Mouse (Mus musculus): Measurements from ENCODE around the gene Ankfn1. TPM values are rescaled to one million over a fixed set of nuclear protein-coding genes. Genes with fewer than 3 reads are reported as not detected.

The Ankfn1 gene
- polyA plus RNA-seq, 1 experiment from 2014 or later: 0.52 TPM

GRCm38 (mm10) chr11:89765014-89765769 is 12.3 kb downstream of the Ankfn1 start:
- Histone ChIP-seq H3K9ac (no peak overlapping the region), H3K4me1 (peaks cover 15% of the 10 kb centered on the region), H3K36me3 (no peaks in the 10 kb centered on the region), H3K4me3 (no peak overlapping the region), H3K27me3 (no peaks in the 10 kb centered on the region), H3K4me2 (replicated peaks) (no peak overlapping the region), H3K27ac (no peak overlapping the region), H3K9me3 (no peaks in the 10 kb centered on the region)
- WGBS: 42% methylated on average over 2 of the region's 2 CpGs
- ATAC-seq (ENCODE audit: low FRiP score, low read depth): no peak

DNA sequence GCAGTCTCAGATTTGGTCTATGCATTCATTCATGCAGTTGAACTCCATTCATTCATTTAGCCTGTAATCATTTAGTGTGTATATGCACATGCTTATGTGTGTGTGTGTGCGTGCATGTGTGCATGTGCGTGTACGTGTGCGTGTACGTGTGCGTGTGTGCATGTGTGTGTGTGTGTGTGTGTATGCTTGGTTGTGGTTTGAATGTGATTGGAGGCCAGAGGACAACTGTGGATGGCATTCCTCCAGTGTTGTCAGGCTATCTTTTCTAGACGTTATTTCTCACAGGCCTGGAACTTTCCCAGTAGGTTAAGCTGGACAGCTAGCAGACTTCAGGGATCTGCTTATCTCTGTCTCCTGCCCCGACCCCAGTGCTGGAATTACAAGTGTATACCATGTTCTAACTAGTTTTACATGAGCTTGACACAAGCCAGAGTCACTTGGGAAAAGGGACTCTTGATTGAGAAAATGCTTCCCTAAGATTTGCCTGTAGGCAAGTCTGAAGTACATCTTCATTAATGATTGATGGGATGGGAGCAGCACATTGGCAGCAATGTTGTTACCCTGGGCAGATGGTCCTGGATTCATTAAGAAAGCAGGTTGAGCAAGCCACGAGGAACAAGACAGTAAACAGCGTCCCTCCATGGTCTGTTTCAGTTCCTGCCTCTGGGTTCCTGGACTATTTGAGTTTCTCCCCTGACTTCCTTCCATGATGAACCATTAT is 43.3 kb downstream of the Ankfn1 start:
- no peaks in the 10 kb centered on the region for H3K36me3 ChIP-seq
- H3K27ac ChIP-seq: no peak overlapping the region
- H3K4me1 ChIP-seq: 0 out of 2 replicates have a peak, but pooled peaks cover 5% of the 10 kb centered on the region
- no peaks in the 10 kb centered on the region for H3K9me3 ChIP-seq
- ATAC-seq (ENCODE audit: low FRiP score, low read depth): no peak
- H3K4me3 ChIP-seq: no peak overlapping the region
- WGBS: 85% methylated on average over 10 of the region's 10 CpGs
- no peak overlapping the region for H3K4me2 ChIP-seq (replicated peaks)
- no peak overlapping the region for H3K9ac ChIP-seq
- H3K27me3 ChIP-seq: no peaks in the 10 kb centered on the region

- Histone ChIP-seq H3K4me3 (no peak overlapping the region), H3K9ac (no peak overlapping the region), H3K27me3 (no peaks in the 10 kb centered on the region), H3K9me3 (no peaks in the 10 kb centered on the region), H3K4me1 (0 out of 2 replicates have a peak, but pooled peaks cover 5% of the 10 kb centered on the region), H3K4me2 (replicated peaks) (no peak overlapping the region), H3K36me3 (no peaks in the 10 kb centered on the region), H3K27ac (no peak overlapping the region)
- no peak for ATAC-seq (ENCODE audit: low FRiP score, low read depth)
- WGBS: 78% methylated on average over 7 of the region's 7 CpGs
Observed at GRCm38 (mm10) chr11:89733526-89733925, 43.9 kb downstream of the Ankfn1 start.

DNA sequence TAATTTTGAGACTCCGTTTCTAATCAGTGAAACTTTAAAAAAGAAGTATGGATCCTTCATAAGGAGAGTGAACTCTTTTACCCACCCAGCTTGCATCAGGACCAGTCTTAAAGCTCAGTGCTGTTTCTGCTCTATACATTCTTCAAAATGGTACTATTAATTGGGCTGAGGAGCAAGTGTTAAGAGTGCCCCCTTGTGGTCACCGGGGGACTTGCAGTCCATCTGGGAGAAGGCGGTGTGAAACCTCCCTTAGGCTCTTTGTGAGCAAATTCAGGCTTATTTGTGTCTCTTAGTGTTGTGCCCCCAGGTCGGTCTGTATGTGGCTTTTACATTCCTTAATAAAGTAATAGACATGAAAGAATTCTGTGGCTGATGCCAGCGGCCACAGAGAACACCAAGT is 56.6 kb downstream of the Ankfn1 start:
- Histone ChIP-seq H3K9me3 (no peaks in the 10 kb centered on the region), H3K27me3 (peaks cover 11% of the 10 kb centered on the region), H3K27ac (no peak overlapping the region), H3K9ac (no peak overlapping the region), H3K4me3 (no peak overlapping the region), H3K4me2 (replicated peaks) (no peak overlapping the region), H3K36me3 (no peaks in the 10 kb centered on the region), H3K4me1 (0 out of 2 replicates have a peak, but pooled peaks cover 3% of the 10 kb centered on the region)
- ATAC-seq (ENCODE audit: low FRiP score, low read depth): no peak
- 17% methylated on average over 5 of the region's 5 CpGs for WGBS

DNA sequence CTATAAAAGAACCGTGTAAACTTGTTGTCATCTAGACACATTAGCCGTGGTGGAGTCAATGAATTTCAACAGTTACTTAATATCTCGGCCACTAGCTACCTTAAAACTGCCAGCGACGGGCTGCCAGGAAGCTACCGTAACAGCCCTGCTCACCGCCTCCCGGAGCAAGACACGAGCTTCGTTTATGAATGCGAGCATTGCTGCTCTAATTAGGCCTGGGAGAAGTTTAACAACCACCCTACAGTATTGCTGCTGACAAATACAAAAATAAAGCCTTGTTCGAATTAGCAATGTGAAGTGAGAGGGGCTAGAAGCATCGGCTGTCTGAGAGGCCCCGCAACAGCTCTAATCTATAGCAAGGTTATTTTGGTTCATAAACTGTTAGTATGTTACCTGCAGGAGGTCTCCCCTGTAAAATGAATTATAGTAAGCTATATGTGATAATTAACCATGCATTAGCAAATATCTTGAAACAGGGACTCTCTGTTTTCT is 58.9 kb downstream of the Ankfn1 start:
- 35% methylated on average over 14 of the region's 14 CpGs for WGBS
- peaks cover 11% of the 10 kb centered on the region for H3K27me3 ChIP-seq
- H3K4me3 ChIP-seq: no peak overlapping the region
- H3K36me3 ChIP-seq: no peaks in the 10 kb centered on the region
- 0 out of 2 replicates have a peak, but pooled peaks cover 3% of the 10 kb centered on the region for H3K4me1 ChIP-seq
- ATAC-seq (ENCODE audit: low FRiP score, low read depth): no peak
- H3K9ac ChIP-seq: no peak overlapping the region
- H3K9me3 ChIP-seq: no peaks in the 10 kb centered on the region
- no peak overlapping the region for H3K27ac ChIP-seq
- H3K4me2 ChIP-seq (replicated peaks): peak overlapping the region; percentile 17; the same call in 1 of the 2 replicates

GRCm38 (mm10) chr11:89716351-89716750 is 61.1 kb downstream of the Ankfn1 start:
- Histone ChIP-seq H3K9ac (no peak overlapping the region), H3K4me3 (no peak overlapping the region), H3K36me3 (no peaks in the 10 kb centered on the region), H3K27me3 (peaks cover 12% of the 10 kb centered on the region), H3K9me3 (no peaks in the 10 kb centered on the region), H3K27ac (no peak overlapping the region), H3K4me1 (0 out of 2 replicates have a peak, but pooled peaks cover 3% of the 10 kb centered on the region), H3K4me2 (replicated peaks) (no peak overlapping the region)
- ATAC-seq (ENCODE audit: low FRiP score, low read depth): no peak
- WGBS: 84% methylated on average over 7 of the region's 7 CpGs

DNA sequence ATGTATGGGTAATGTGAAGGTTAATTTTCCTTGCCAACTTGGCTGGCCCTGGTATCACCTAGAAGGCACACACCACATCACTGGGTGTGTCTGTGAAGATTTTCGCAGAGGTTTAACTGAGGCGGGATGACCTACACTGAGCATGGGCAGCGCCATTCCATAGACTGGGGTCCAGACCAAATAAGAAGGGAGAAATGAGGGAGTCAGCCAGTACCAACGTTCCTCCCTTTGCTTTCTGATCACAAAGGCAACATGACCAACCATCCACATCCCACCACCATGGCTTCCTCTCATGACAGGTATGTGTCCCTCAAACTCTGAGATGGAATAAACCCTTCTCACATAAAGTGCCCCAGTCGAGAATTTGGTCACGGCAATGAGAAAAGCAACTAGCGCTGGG is 68.9 kb downstream of the Ankfn1 start:
- H3K27me3 ChIP-seq: peaks cover 6% of the 10 kb centered on the region
- H3K27ac ChIP-seq: no peak overlapping the region
- H3K36me3 ChIP-seq: no peaks in the 10 kb centered on the region
- no peak overlapping the region for H3K4me2 ChIP-seq (replicated peaks)
- H3K9ac ChIP-seq: no peak overlapping the region
- H3K9me3 ChIP-seq: no peaks in the 10 kb centered on the region
- WGBS: 89% methylated on average over 7 of the region's 7 CpGs
- no peaks in the 10 kb centered on the region for H3K4me1 ChIP-seq
- H3K4me3 ChIP-seq: no peak overlapping the region
- ATAC-seq (ENCODE audit: low FRiP score, low read depth): no peak

- WGBS: 54% methylated on average over 18 of the region's 18 CpGs
- Histone ChIP-seq H3K4me1 (0 out of 2 replicates have a peak, but pooled peaks cover 4% of the 10 kb centered on the region), H3K27me3 (peaks cover 20% of the 10 kb centered on the region; the same call in 1 of the 2 replicates), H3K4me3 (no peak overlapping the region), H3K4me2 (replicated peaks) (no peak overlapping the region), H3K9ac (no peak overlapping the region), H3K36me3 (no peaks in the 10 kb centered on the region), H3K27ac (no peak overlapping the region), H3K9me3 (no peaks in the 10 kb centered on the region)
- ATAC-seq (ENCODE audit: low FRiP score, low read depth): no peak
Observed at GRCm38 (mm10) chr11:89696431-89697403, 80.7 kb downstream of the Ankfn1 start.

DNA sequence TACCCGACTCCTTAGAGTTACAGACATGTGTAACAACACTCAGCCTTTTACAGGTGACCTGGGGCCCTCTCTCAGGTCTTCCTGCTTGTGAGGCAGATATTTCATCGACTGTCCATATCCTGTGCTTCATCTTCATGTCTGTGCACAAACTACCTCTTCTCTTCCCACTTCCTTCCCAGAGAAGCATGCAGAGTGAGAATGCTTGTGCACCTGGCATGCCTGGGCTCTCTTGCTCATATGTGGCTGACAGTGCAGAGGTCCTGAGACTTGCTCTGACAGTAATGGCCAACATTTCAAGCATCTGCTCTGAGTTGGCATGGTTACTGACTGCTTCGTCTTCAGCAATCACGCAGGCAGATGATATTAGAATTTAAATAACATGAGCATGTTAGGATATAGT is 83.8 kb downstream of the Ankfn1 start:
- Histone ChIP-seq H3K36me3 (no peaks in the 10 kb centered on the region), H3K4me3 (no peak overlapping the region), H3K4me1 (0 out of 2 replicates have a peak, but pooled peaks cover 4% of the 10 kb centered on the region), H3K9me3 (no peaks in the 10 kb centered on the region), H3K4me2 (replicated peaks) (no peak overlapping the region), H3K9ac (no peak overlapping the region), H3K27me3 (peaks cover 21% of the 10 kb centered on the region), H3K27ac (no peak overlapping the region)
- ATAC-seq (ENCODE audit: low FRiP score, low read depth): no peak
- 81% methylated on average over 4 of the region's 4 CpGs for WGBS

- Histone ChIP-seq H3K4me1 (peaks cover 15% of the 10 kb centered on the region; the same call in 1 of the 2 replicates), H3K9ac (no peak overlapping the region), H3K4me3 (no peak overlapping the region), H3K36me3 (no peaks in the 10 kb centered on the region), H3K27me3 (no peaks in the 10 kb centered on the region), H3K4me2 (replicated peaks) (no peak overlapping the region), H3K27ac (no peak overlapping the region), H3K9me3 (no peaks in the 10 kb centered on the region)
- WGBS: 50% methylated on average over 2 of the region's 2 CpGs
- no peak for ATAC-seq (ENCODE audit: low FRiP score, low read depth)
Observed at GRCm38 (mm10) chr11:89676922-89677321, 100.5 kb downstream of the Ankfn1 start.

- H3K4me2 ChIP-seq (replicated peaks): no peak overlapping the region
- WGBS: 26% methylated on average over 1 of the region's 1 CpGs
Observed at GRCm38 (mm10) chr11:89673916-89674507, 103.4 kb downstream of the Ankfn1 start.

More at GRCm38 (mm10) chr11:89673916-89674507, 103.4 kb downstream of the Ankfn1 start:
- Histone ChIP-seq H3K9ac (no peak overlapping the region), H3K27ac (no peak overlapping the region), H3K36me3 (no peaks in the 10 kb centered on the region), H3K9me3 (no peaks in the 10 kb centered on the region), H3K4me1 (peaks cover 16% of the 10 kb centered on the region; the same call in 1 of the 2 replicates), H3K27me3 (no peaks in the 10 kb centered on the region), H3K4me3 (no peak overlapping the region)
- no peak for ATAC-seq (ENCODE audit: low FRiP score, low read depth)
